Mouse (Mus musculus): ENCODE measurements around the gene Stk11. TPM values are rescaled to one million over a fixed set of nuclear protein-coding genes. Genes with fewer than 3 reads are reported as not detected.

Gene Stk11
- total RNA-seq, 1 experiment, result 124 TPM

- in situ Hi-C loops (cut with MboI; ENCODE audit: low sequenced_read_pairs in 2 of 2, unreplicated experiment in 2 of 2), result loop anchor here (5.0 to 10.0 kb wide), 3 partner anchors 69 to 199 kb away; partner anchors contain the start of gene Ndufs7 (in 2 of the 2)
- no peak for TF ChIP-seq ZNF384 (IDR thresholded peaks at IDR 0.05; ENCODE audit: low read depth, low read length)
- TF ChIP-seq ZC3H11A (IDR thresholded peaks at IDR 0.05; ENCODE audit: borderline replicate concordance, low read depth, low read length), result peak; percentile 12; the same call in 1 of the 2 replicates
- H3K9ac ChIP-seq (ENCODE audit: insufficient read depth, low read depth, low read length, poor library complexity, severe bottlenecking), result no peak overlapping the region
- H3K4me1 ChIP-seq (ENCODE audit: control insufficient read depth in 2 of 2, insufficient read depth in 2 of 2, low read length in 2 of 2, poor library complexity in 1 of 2), result peaks cover 2 to 8% of the 10 kb centered on the region in 2 experiments; a peak in 2 of 4 replicates
- DNase-seq (ENCODE audit: low read depth, low spot score), result no peak
- H3K36me3 ChIP-seq (ENCODE audit: control insufficient read depth, insufficient read depth, low read length, poor library complexity, severe bottlenecking), result peaks cover 13% of the 10 kb centered on the region
- no peaks in the 10 kb centered on the region for H3K9me3 ChIP-seq (ENCODE audit: control insufficient read depth, insufficient read depth, low read depth, low read length)
- H3K4me3 ChIP-seq (ENCODE audit: insufficient read depth in 1 of 2, low read depth in 1 of 2, low read length in 2 of 2, poor library complexity in 1 of 2, severe bottlenecking in 1 of 2), result no peak overlapping the region
- H3K27ac ChIP-seq (ENCODE audit: insufficient read depth, low read depth, low read length, poor library complexity, severe bottlenecking), result no peak overlapping the region
These were observed 60.1 kb downstream of the Stk11 start for GRCm38 (mm10) chr10:80175536-80176269.

- DNase-seq (ENCODE audit: low read depth, low spot score), result no peak
- TF ChIP-seq CHD2 (IDR thresholded peaks at IDR 0.05; ENCODE audit: low read depth, low read length), result no peak
- no peak for TF ChIP-seq MAFK (IDR thresholded peaks at IDR 0.05; ENCODE audit: insufficient read depth, low read depth, low read length)
- TF ChIP-seq ZNF384 (IDR thresholded peaks at IDR 0.05; ENCODE audit: low read depth, low read length), result no peak
- TF ChIP-seq ZC3H11A (IDR thresholded peaks at IDR 0.05; ENCODE audit: borderline replicate concordance, low read depth, low read length), result no peak
- TF ChIP-seq HCFC1 (IDR thresholded peaks at IDR 0.05; ENCODE audit: borderline replicate concordance, insufficient read depth, low read length), result no peak
- no peak overlapping the region for H3K9ac ChIP-seq (ENCODE audit: insufficient read depth, low read depth, low read length, poor library complexity, severe bottlenecking)
- no peak overlapping the region for H3K4me3 ChIP-seq (ENCODE audit: insufficient read depth in 1 of 2, low read depth in 1 of 2, low read length in 2 of 2, poor library complexity in 1 of 2, severe bottlenecking in 1 of 2)
- peaks cover 8% of the 10 kb centered on the region for H3K36me3 ChIP-seq (ENCODE audit: control insufficient read depth, insufficient read depth, low read length, poor library complexity, severe bottlenecking)
- H3K27ac ChIP-seq (ENCODE audit: insufficient read depth, low read depth, low read length, poor library complexity, severe bottlenecking), result no peak overlapping the region
- H3K4me1 ChIP-seq (ENCODE audit: control insufficient read depth in 2 of 2, insufficient read depth in 2 of 2, low read length in 2 of 2, poor library complexity in 1 of 2), result 0 out of 4 replicates have a peak, but pooled peaks cover 0 to 5% of the 10 kb centered on the region in 2 experiments
- H3K9me3 ChIP-seq (ENCODE audit: control insufficient read depth, insufficient read depth, low read depth, low read length), result no peaks in the 10 kb centered on the region
- in situ Hi-C loops (cut with MboI; ENCODE audit: low sequenced_read_pairs in 2 of 2, unreplicated experiment in 2 of 2), result loop anchor here (5.0 to 10.0 kb wide), 3 partner anchors 68 to 198 kb away; partner anchors contain the start of gene Ndufs7 (in 2 of the 2)
These were observed 60.7 kb downstream of the Stk11 start for GRCm38 (mm10) chr10:80176270-80176834.

DNA sequence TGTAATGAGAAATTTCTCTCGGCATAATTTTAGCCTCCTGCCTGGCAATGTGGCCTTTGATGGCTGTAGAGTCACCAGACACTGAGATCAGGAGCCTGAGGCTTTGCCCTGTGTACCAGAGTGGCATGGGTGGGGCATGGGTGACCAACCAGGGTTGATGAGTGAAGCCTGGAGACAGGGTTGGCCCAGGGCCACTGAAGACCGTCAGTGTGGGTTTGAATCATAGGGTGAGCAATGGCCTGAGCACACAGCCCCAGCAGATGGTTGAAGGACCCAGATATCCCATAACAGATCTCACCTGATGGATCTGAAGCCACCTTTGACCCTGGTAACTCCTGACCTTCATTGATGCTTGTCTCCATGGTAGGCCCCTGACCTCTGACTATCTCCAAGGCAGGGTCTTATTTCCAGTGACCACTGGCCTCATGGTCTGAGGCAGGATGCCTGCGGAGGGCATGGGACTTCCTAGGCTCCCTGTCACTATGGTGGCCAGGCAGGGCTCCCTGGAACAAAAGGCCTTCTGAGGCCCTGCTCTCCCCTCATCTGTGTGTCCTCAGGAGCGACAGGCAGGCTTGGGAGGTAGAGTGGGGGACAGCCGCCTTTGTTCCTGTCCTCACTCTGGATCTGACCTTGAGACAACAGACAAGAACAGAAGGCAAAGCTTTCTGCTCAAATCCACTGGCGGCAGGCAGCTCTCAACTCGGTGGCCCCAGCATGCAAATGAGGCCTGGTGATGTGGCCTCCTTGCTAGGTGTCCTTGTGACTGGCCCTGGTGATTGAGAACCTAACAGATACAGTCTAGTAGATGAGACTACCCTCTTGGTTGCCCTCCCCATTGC, 62.1 kb downstream of the Stk11 start:
- Histone ChIP-seq H3K4me3 (ENCODE audit: insufficient read depth in 1 of 2, low read depth in 1 of 2, low read length in 2 of 2, poor library complexity in 1 of 2, severe bottlenecking in 1 of 2) (no peak overlapping the region), H3K27ac (ENCODE audit: insufficient read depth, low read depth, low read length, poor library complexity, severe bottlenecking) (no peak overlapping the region), H3K9ac (ENCODE audit: insufficient read depth, low read depth, low read length, poor library complexity, severe bottlenecking) (no peak overlapping the region), H3K36me3 (ENCODE audit: control insufficient read depth, insufficient read depth, low read length, poor library complexity, severe bottlenecking) (no peaks in the 10 kb centered on the region), H3K9me3 (ENCODE audit: control insufficient read depth, insufficient read depth, low read depth, low read length) (no peaks in the 10 kb centered on the region), H3K4me1 (ENCODE audit: control insufficient read depth in 2 of 2, insufficient read depth in 2 of 2, low read length in 2 of 2, poor library complexity in 1 of 2) (0 out of 4 replicates have a peak, but pooled peaks cover 0 to 5% of the 10 kb centered on the region in 2 experiments)
- in situ Hi-C loops (cut with MboI; ENCODE audit: low sequenced_read_pairs in 2 of 2, unreplicated experiment in 2 of 2), result loop anchor here (5.0 to 10.0 kb wide), 3 partner anchors 67 to 197 kb away; partner anchors contain the start of gene Ndufs7 (in 2 of the 2)
- DNase-seq (ENCODE audit: low read depth, low spot score), result no peak
- TF ChIP-seq CHD2 (IDR thresholded peaks at IDR 0.05; ENCODE audit: low read depth, low read length) (no peak), MAFK (IDR thresholded peaks at IDR 0.05; ENCODE audit: insufficient read depth, low read depth, low read length) (no peak), HCFC1 (IDR thresholded peaks at IDR 0.05; ENCODE audit: borderline replicate concordance, insufficient read depth, low read length) (no peak), ZC3H11A (IDR thresholded peaks at IDR 0.05; ENCODE audit: borderline replicate concordance, low read depth, low read length) (no peak), ZNF384 (IDR thresholded peaks at IDR 0.05; ENCODE audit: low read depth, low read length) (no peak)
